Mouse (Mus musculus) liver, adult 2 months (tissue): ENCODE results near the gene Gm43951. TPM values are rescaled to one million over a fixed set of nuclear protein-coding genes. Genes with fewer than 3 reads are reported as not detected.

Experiments
- DNase-seq: peaks from one replicate; pipeline ENCODE4 v3.0.0-alpha.2; 2011; ENCODE audit warnings: low read depth, low spot score; ENCODE audit errors: extremely low read depth
- H3K27ac ChIP-seq: fragments of 200-500 bp; replicated peaks from 2 replicates; pipeline ENCODE4 v1.5.1; 2012; ENCODE audit warnings: low read depth, mild to moderate bottlenecking, control low read depth, inconsistent platforms, low read length; ENCODE audit not compliant: insufficient read depth
- H3K27me3 ChIP-seq: fragments of 200-500 bp; 2 replicates; pipeline ENCODE4 v1.6.1; 2012; ENCODE audit warnings: mild to moderate bottlenecking, moderate library complexity, low read length, inconsistent platforms; ENCODE audit not compliant: control insufficient read depth, insufficient read depth
- H3K36me3 ChIP-seq: fragments of 200-500 bp; 2 replicates; pipeline ENCODE4 v1.6.1; 2012; ENCODE audit warnings: low read length, inconsistent platforms; ENCODE audit not compliant: control insufficient read depth, insufficient read depth
- H3K4me1 ChIP-seq: fragments of 200-500 bp; 2 replicates; pipeline ENCODE4 v1.6.1; 2011; ENCODE audit warnings: low read length; ENCODE audit not compliant: control insufficient read depth, insufficient read depth
- H3K4me3 ChIP-seq: fragments of 200-500 bp; 2 replicates; pipeline ENCODE4 v1.5.1; 2011; ENCODE audit warnings: low read depth, mild to moderate bottlenecking, control low read depth, low read length, moderate library complexity; ENCODE audit not compliant: insufficient read depth
- H3K79me2 ChIP-seq: fragments of 200-500 bp; 2 replicates; pipeline ENCODE4 v1.6.1; 2012; ENCODE audit warnings: inconsistent platforms, mild to moderate bottlenecking, low read length, moderate library complexity; ENCODE audit not compliant: control insufficient read depth, insufficient read depth
- H3K9ac ChIP-seq: fragments of 200-500 bp; 2 replicates; pipeline ENCODE4 v1.6.1; 2012; ENCODE audit warnings: low read depth, mild to moderate bottlenecking, control low read depth, inconsistent platforms, low read length
- CTCF ChIP-seq: fragments of 200-500 bp; IDR thresholded peaks from 2 replicates; pipeline ENCODE4 v1.5.1; 2011; ENCODE audit warnings: low read depth, low read length, control low read depth
- POLR2A ChIP-seq: fragments of 200-500 bp; IDR thresholded peaks from 2 replicates; pipeline ENCODE4 v1.6.1; 2011; ENCODE audit warnings: low read length, control low read depth; ENCODE audit not compliant: insufficient read depth; ENCODE audit errors: extremely low read depth
- WGBS: fragments of 180-500 bp; shearing (Covaris S2); methylation state at CpG from one replicate; pipeline ENCODE4 v1.1.7; 2018; 5-methylcytosine and 5-hydroxymethylcytosine counted together
- polyA plus RNA-seq: library from polyadenylated mRNA; depleted of rRNA; stranded (reverse); fragments of >200 nt; gene quantifications from 2 replicates; pipeline ENCODE4 v1.2.3, GENCODE M21; 2012; rRNA removed
- total RNA-seq: library from RNA; depleted of rRNA; stranded (reverse); fragments of >200 nt; gene quantifications from 2 replicates; pipeline ENCODE4 v1.2.3, GENCODE M21; 2014; rRNA removed

Gene Gm43951
- total and polyA plus RNA-seq, 2 experiments: 0.05 to 0.18 TPM

GRCm38 (mm10) chr11:72156624-72157023, 50.0 kb downstream of the Gm43951 start:
- 70% methylated on average over 2 of the region's 2 CpGs for WGBS
- Histone ChIP-seq H3K4me3 (no peak overlapping the region), H3K4me1 (no peaks in the 10 kb centered on the region), H3K9ac (no peak overlapping the region), H3K27me3 (no peaks in the 10 kb centered on the region), H3K36me3 (peaks cover 11% of the 10 kb centered on the region), H3K79me2 (no peaks in the 10 kb centered on the region), H3K27ac (no peak overlapping the region)
- no peak for TF ChIP-seq CTCF
- TF ChIP-seq POLR2A: no peak
- DNase-seq: no peak

GRCm38 (mm10) chr11:72155981-72156428, 50.6 kb downstream of the Gm43951 start:
- Histone ChIP-seq H3K79me2 (no peaks in the 10 kb centered on the region), H3K4me1 (no peaks in the 10 kb centered on the region), H3K27me3 (no peaks in the 10 kb centered on the region), H3K27ac (no peak overlapping the region), H3K9ac (no peak overlapping the region), H3K36me3 (peaks cover 11% of the 10 kb centered on the region), H3K4me3 (no peak overlapping the region)
- WGBS: 96% methylated on average over 4 of the region's 4 CpGs
- no peak for DNase-seq
- TF ChIP-seq CTCF: no peak
- no peak for TF ChIP-seq POLR2A

GRCm38 (mm10) chr11:72155186-72155980, 51.3 kb downstream of the Gm43951 start:
- DNase-seq: no peak
- Histone ChIP-seq H3K9ac (no peak overlapping the region), H3K79me2 (no peaks in the 10 kb centered on the region), H3K4me1 (no peaks in the 10 kb centered on the region), H3K36me3 (peaks cover 10% of the 10 kb centered on the region), H3K4me3 (no peak overlapping the region), H3K27ac (no peak overlapping the region), H3K27me3 (no peaks in the 10 kb centered on the region)
- no peak for TF ChIP-seq CTCF
- TF ChIP-seq POLR2A: no peak
- 92% methylated on average over 11 of the region's 11 CpGs for WGBS

Other genes with a start within 250 kb of the Gm43951 start
- gene Aipl1, start 169.3 kb downstream of the Gm43951 start, total RNA-seq: not detected in 2 replicates
- gene Aipl1, start 169.3 kb downstream of the Gm43951 start, polyA plus RNA-seq: not detected in 2 replicates
- 0.34 TPM in 1 of 2 replicates, not detected in the other for gene Pimreg, start 164.8 kb downstream of the Gm43951 start, total RNA-seq
- gene Pimreg, start 164.8 kb downstream of the Gm43951 start, polyA plus RNA-seq: 0.07 and 0.09 TPM in 2 replicates
- 0.07 and 0.18 TPM in 2 replicates for gene Pitpnm3, start 71.1 kb downstream of the Gm43951 start, total RNA-seq
- gene Pitpnm3, start 71.1 kb downstream of the Gm43951 start, polyA plus RNA-seq: 0.02 and 0.06 TPM in 2 replicates
- 2.1 and 2.2 TPM in 2 replicates for gene 4933427D14Rik, start 619 bp upstream of the Gm43951 start, total RNA-seq
- gene 4933427D14Rik, start 619 bp upstream of the Gm43951 start, polyA plus RNA-seq: 1.4 and 1.7 TPM in 2 replicates
- gene Txndc17, start 707 bp upstream of the Gm43951 start, total RNA-seq: 72.9 and 80.2 TPM in 2 replicates
- 32.0 and 37.9 TPM in 2 replicates for gene Txndc17, start 707 bp upstream of the Gm43951 start, polyA plus RNA-seq
- gene Med31, start 8.8 kb upstream of the Gm43951 start, total RNA-seq: 7.1 and 8.2 TPM in 2 replicates
- 3.4 TPM in 2 replicates for gene Med31, start 8.8 kb upstream of the Gm43951 start, polyA plus RNA-seq
- gene Slc13a5, start 60.4 kb upstream of the Gm43951 start, total RNA-seq: 0.94 and 1.1 TPM in 2 replicates
- 1.4 and 1.6 TPM in 2 replicates for gene Slc13a5, start 60.4 kb upstream of the Gm43951 start, polyA plus RNA-seq
- gene Xaf1, start 94.8 kb upstream of the Gm43951 start, total RNA-seq: 5.2 and 7.4 TPM in 2 replicates
- 15.5 and 17.6 TPM in 2 replicates for gene Xaf1, start 94.8 kb upstream of the Gm43951 start, polyA plus RNA-seq
- not detected in 2 replicates for gene Fbxo39, start 107.6 kb upstream of the Gm43951 start, total RNA-seq
- not detected in 2 replicates for gene Fbxo39, start 107.6 kb upstream of the Gm43951 start, polyA plus RNA-seq
- gene Tekt1, start 155.6 kb upstream of the Gm43951 start, total RNA-seq: not detected in 2 replicates
- not detected in 2 replicates for gene Tekt1, start 155.6 kb upstream of the Gm43951 start, polyA plus RNA-seq
- gene Smtnl2, start 204.9 kb upstream of the Gm43951 start, total RNA-seq: 0.47 and 0.55 TPM in 2 replicates
- 0.43 and 0.93 TPM in 2 replicates for gene Smtnl2, start 204.9 kb upstream of the Gm43951 start, polyA plus RNA-seq
- gene Ggt6, start 228.7 kb upstream of the Gm43951 start, total RNA-seq: 13.6 and 16.2 TPM in 2 replicates
- 33.7 and 44.3 TPM in 2 replicates for gene Ggt6, start 228.7 kb upstream of the Gm43951 start, polyA plus RNA-seq
- 13.7 and 18.8 TPM in 2 replicates for gene Mybbp1a, start 234.5 kb upstream of the Gm43951 start, total RNA-seq
- gene Mybbp1a, start 234.5 kb upstream of the Gm43951 start, polyA plus RNA-seq: 14.8 and 21.6 TPM in 2 replicates